Mouse (Mus musculus) adrenal gland, postnatal 36 days (tissue): ENCODE results near the gene Xylt1. TPM values are rescaled to one million over a fixed set of nuclear protein-coding genes. Genes with fewer than 3 reads are reported as not detected.

Source experiments
- DNase-seq, 2 experiments: peaks; one replicate each; pipeline ENCODE4 v3.0.0; 2021; ENCODE audit warnings: mixed read lengths in 1 of 2
- total RNA-seq, 2 experiments: library from RNA; stranded (reverse); gene quantifications; 2 replicates each; pipeline ENCODE4 v1.2.3; 2021

Xylt1 gene
- total RNA-seq, 2 experiments from 2014 or later: 4.9 to 8.2 TPM

GRCm38 (mm10) chr7:117614346-117614745 is 233.6 kb downstream of the Xylt1 start:
- no peak for DNase-seq

DNA sequence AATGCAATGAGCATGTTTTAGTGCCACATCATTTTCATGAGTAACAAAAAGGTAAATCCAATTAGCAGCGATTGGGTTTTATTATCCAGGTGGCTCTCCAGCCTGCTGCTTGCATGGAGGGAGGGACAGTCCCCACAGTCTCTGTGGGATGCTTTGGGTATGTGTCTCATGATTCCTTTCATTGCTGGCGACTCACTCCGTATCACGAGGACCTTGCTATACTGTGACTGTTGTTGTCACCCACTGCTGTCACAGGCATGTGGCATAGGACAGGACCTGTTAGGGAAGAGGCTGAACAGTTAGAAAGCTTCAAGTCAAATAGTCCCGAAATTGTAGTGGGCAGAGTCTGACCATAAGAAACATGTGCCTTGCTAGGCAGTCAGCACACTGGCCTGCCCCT is 234.1 kb downstream of the Xylt1 start:
- no peak for DNase-seq

DNA sequence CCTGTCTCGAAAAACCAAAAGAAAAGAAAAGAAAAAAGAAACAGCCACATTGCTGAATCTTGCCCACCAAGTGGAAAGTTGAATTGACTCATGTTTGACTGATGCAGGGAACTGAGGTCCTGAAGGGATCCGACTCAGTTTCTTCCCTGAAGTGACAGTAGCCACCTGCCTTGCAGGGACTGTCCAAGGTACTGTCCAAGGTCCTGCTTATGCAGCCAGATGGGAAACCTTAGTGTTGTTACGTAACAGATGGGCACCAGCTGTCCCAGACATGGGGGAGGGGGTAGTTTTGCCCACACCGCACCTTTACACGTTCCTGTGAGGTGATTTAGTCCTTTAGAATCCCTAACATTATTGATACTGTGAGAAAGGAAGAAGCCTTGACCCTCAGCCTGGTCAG is 235.5 kb downstream of the Xylt1 start:
- peak in 1 of 2 experiments; percentile 23 for DNase-seq

DNA sequence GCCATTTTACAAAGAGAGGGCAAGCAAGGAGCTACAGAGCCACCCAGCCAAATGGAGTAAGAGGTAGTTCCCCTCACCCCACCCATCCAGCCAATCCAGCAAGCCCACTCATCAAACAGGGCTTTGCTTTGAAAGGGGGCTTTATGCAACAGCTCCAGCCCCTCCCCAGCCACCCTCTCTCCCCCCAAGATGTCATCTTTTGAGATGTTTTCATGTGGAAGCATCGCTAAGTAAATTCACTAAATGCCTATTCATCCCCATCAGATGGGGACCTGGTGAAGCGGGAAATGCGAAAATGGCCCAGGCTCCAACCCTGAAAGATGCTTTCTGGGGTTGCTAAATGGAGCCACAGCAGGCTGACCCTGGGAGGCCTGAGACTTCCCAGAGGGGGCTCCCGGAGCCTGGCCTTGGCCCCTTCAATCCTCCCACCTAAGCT is 238.0 kb downstream of the Xylt1 start:
- DNase-seq: no peak

DNA sequence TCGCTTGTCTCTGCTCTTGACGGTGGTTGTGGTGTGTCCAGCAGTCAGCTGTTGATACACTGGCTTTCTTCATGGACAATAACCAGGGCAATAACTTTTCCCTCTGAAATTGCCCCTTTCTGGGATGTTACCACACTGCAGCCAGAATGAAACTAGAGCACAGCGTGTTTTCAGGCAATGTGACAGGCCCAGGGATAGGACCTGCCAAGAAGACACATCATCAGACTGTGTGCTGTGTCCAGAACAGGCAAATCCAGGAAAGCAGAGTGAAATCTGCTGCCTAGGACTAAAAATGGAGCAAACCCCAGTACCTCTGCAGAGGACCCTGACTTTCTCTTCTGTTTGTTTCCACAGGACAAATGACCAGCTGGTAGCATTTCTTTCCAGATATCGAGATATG is 240.8 kb downstream of the Xylt1 start:
- DNase-seq: no peak

GRCm38 (mm10) chr7:117622769-117623168 is 242.0 kb downstream of the Xylt1 start:
- peak; percentile 55 to 71 for DNase-seq

- DNase-seq: no peak
Measured at GRCm38 (mm10) chr7:117628791-117629190, 248.0 kb downstream of the Xylt1 start.

- DNase-seq: peak; percentile 39 to 57
Measured at GRCm38 (mm10) chr7:117630657-117631056, 249.9 kb downstream of the Xylt1 start.

GRCm38 (mm10) chr7:117635584-117635983 is 254.8 kb downstream of the Xylt1 start:
- DNase-seq: no peak

DNA sequence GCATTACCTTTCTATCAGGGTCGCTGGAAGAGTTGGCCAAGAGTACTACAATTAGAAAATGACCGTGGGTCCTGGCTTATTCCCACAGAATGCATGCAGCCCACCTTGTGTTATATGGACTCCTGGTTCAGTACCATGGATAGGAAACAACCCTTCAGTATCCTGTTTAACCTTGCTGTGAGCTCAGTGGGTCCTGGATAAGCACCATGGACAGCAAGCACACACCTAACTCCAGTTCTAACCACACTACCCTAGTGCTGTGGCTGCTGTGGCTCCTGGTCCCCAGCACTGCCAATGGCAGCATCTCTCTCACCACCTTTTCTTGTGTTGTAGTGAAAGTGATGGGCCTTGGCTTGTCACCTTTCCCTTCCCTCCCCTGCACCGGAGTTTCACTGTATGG is 255.9 kb downstream of the Xylt1 start:
- no peak for DNase-seq

DNA sequence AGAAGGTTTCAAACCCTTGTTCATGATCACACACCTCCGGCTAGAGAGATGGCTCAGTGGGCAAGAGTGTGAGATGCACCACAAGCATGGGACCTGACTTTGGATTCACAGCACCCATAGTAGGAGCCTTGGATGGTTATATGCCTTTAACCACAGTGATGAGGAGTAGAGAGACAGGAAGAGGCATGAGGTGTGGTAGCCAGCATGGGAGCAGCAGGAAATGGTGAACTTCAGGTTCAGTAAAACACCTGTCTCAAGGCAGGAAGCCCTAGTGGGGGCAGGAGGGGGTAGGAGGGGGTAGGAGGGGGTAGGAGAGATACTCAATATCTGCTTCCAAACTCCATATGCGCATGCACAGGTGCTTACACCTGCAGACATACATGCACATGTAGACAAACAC is 257.2 kb downstream of the Xylt1 start:
- no peak for DNase-seq

DNA sequence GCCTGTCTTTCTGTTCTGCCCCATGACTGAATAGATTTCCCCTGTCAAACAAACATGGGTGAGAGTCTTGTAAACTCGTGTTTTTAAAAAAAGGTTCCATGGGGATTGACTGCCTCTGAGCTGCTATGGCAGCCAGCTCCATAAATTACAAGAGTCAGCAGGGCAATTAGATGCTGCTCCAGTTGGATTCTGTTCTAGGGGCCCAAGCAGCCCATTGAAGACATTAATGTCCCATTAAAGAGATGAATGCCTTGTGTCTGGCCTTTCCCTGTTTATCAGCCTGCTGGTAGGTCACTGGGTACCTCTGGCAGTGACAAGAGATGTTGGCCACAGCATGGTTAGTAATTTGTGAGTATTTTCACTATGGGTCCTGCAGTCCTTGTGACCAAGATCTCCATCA is 271.9 kb downstream of the Xylt1 start:
- no peak for DNase-seq

GRCm38 (mm10) chr7:117655732-117656131 is 275.0 kb downstream of the Xylt1 start:
- no peak for DNase-seq

- DNase-seq: no peak
Measured at GRCm38 (mm10) chr7:117658180-117658579, 277.4 kb downstream of the Xylt1 start.

DNA sequence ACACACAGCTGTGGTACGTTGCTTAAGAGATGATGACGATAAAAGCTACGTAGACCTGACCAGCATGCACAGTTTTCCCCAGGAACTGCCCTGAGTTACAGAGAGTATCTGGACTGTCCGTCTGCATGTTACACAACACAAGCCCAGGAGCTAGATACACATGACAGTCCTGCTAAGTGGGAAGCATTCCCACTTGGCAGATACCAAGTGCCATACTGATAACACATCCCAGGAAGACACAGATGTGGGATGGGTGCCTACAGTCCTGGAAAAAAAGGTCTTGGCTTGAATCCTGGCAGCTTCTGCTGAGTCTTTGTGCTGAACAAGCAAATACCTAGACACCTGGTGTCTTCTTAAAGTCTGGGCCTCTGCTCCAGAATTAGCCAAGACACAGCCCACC is 278.0 kb downstream of the Xylt1 start:
- DNase-seq: no peak

DNA sequence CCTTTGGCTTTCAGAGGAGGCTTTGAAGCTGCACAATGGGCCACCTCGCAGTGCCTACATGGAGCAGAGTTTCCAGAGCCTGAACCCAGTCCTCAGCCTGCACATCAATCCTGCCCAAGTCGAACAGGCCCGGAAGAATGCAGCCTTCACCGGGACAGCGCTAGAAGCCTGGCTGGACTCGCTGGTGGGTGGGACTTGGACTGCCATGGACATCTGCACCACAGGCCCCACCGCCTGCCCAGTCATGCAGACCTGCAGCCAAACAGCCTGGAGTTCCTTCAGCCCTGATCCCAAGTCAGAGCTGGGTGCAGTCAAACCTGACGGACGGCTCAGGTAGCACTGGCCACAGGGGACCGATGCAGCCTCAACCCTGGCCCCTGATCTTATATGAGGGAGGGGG is 286.5 kb downstream of the Xylt1 start:
- DNase-seq: no peak

DNA sequence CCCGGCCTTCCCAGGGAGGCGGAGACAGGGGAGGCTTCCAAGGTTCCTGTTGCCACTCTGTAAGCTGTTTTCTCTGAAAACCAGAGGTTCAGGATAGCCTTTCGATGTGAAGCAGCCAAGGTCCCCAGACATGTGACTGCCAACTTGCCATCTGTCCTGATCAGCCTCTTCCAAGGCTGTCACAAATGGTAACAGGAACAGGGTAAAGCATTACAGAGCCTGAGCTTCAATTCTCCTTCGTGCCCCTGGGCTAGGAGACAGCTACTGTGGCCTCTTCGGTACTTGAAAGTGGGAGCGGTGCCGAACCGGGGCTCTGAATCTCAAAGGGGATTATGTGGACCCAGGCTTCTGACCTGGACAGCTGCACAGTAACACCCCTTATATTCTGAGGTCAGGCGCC is 287.4 kb downstream of the Xylt1 start:
- no peak for DNase-seq

DNA sequence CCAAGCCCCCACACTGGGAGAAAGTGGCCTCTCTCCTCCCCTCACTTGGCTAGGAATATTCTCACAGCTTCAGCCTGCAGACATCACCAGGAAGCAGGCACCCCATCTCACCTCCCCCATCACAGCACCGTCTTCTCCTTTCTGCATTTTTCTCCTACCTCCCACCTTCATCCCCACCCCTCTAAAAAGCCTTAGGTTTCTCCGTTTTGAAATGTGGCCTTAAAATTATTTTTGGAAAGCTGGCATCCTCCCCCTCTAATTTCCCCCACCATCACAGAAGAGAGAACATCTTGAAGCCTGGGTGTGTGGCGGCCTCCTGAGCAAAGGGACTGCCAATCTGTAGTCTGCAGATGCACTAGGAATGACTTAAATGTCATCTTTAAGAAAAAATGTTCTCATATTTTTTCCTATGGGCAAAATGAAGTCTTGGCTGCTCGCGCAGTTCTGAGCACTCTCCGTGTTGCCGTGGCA is 291.4 kb downstream of the Xylt1 start:
- DNase-seq: no peak

GRCm38 (mm10) chr7:117686120-117686996 is 305.6 kb downstream of the Xylt1 start:
- DNase-seq: no peak

- no peak for DNase-seq
Measured at GRCm38 (mm10) chr7:117686997-117687302, 306.2 kb downstream of the Xylt1 start.

DNA sequence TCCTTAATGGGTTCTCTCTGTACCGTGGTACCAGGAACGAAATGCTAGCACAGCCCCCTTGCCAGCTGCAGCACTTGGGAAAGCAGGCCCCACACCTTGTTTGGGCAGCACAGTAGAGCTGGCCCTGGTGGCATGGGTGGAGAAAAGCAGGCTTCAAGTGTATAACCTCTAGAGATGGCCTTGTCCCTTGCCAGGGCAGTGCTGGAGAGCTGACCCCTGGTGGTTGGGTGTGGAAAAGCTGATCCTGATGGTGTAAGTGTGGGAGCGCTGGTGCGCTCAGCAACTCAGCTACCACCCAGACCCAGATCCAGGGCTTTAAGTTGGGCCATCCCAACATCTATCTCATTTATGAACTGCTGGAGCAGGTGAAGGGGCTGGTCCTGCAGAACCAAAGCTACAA is 314.8 kb downstream of the Xylt1 start:
- DNase-seq: peak; percentile 29 to 33

GRCm38 (mm10) chr7:117697681-117698080 is 316.9 kb downstream of the Xylt1 start:
- DNase-seq: no peak

- no peak for DNase-seq
Measured at GRCm38 (mm10) chr7:117698551-117699114, 317.9 kb downstream of the Xylt1 start.
